Mouse (Mus musculus) heart, postnatal 4 days (tissue): ENCODE results near the gene 6030452D12Rik. TPM values are rescaled to one million over a fixed set of nuclear protein-coding genes. Genes with fewer than 3 reads are reported as not detected.

ENCODE experiments used
- DNase-seq: peaks from one replicate; pipeline ENCODE4 v3.0.0; 2021
- total RNA-seq, 2 experiments: library from RNA; stranded (reverse); gene quantifications; 2 replicates each; pipeline ENCODE4 v1.2.3; 2021

The 6030452D12Rik gene
- total RNA-seq, 2 experiments from 2014 or later, result not detected

DNA sequence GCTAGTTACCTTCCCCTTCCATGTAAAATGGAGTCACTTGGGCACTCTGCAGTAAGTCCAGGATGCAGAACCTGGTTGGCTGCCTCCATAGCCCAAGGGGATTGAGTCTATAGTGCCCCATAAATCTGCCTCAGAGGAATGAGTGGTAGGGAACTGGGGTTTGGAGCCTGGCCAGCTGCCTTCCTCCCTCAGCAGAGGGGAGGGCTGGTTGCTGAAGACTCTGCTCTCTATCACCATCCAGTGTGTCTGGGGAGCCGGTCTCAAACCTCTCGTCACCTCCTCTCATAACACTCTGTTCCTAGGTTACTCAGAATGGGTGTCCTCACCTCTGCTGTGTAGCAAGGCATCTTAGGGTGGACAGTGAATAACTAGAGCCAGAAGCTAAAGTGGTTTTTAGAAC lies 16.3 kb downstream of the 6030452D12Rik start:
- DNase-seq, result peak; percentile 59

DNA sequence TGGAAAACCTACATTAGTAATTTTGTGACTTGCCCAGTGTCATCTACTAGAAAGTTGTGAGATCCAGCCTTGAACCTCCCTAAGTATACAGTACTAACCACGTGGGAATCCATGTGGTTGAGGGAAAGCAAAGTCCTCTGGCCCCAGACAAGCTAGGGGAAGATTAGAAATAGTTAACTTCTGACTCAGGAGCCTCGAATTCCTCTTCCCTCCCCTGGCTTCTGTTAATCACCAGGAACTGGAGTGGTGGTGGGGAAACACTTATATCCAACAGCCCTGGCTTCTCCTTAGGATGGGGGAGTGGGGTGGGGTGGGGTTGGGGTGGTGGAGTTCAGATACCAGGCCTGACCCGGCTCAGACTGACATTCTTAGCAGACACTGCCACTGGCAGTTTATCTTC lies 18.4 kb downstream of the 6030452D12Rik start:
- DNase-seq, result no peak

- DNase-seq, result no peak
Observed at GRCm38 (mm10) chr8:106520578-106520977, 20.3 kb downstream of the 6030452D12Rik start.

GRCm38 (mm10) chr8:106521845-106522244 lies 21.5 kb downstream of the 6030452D12Rik start:
- no peak for DNase-seq

- DNase-seq, result no peak
Observed at GRCm38 (mm10) chr8:106526725-106527124, 26.4 kb downstream of the 6030452D12Rik start.

- peak; percentile 39 for DNase-seq
Observed at GRCm38 (mm10) chr8:106527241-106528036, 27.1 kb downstream of the 6030452D12Rik start.

DNA sequence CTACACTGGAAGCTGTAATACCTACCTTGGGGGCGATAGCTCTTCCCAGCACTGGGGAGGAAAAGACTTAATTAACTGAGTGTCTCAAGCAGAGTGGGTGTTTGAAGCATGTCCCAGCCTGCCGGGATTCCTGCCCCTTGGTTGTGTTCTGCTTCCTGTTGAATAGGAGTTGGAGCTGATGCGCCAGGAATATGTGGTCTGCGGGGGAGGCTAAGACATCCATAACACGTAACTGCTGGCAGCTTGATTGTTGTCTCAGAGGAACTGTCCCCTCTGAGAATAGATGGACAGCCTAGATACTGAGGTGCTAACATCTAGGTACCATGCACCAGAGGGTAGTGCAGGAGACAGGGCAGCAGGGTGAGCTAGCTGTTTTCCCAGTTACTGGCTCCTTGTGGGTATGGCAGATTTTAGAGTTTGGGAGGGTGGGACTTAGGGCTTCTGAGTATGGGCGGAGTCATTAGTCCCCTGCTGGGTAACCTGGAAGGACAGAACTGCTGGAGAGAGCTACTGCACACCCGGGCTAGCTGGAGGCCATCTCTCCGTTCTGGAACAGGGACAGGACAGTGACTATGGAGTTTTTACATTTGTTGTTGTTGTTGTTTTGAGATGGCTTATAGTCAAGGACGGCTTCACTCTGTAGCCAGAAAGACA lies 28.4 kb downstream of the 6030452D12Rik start:
- no peak for DNase-seq

GRCm38 (mm10) chr8:106529885-106530482 lies 29.7 kb downstream of the 6030452D12Rik start:
- DNase-seq, result no peak

DNA sequence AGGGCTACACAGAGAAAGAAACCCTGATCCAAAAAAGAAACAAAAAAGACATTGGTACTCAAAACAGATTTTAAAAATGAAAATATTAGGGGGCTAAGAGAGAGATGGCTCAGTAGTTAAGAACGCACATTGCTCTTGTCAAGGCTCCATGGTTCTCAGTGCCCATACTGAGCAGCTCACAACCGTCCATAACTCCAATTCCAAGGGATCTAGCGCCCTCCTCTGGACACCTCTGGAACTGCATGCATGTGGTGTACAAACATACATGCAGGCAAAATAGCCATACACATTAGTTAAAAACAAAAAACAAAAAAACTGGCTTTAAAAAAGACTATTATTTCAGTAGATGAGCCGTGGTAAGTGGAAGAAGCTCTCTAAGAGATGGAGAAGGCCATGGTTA lies 30.2 kb downstream of the 6030452D12Rik start:
- peak; percentile 50 for DNase-seq

DNA sequence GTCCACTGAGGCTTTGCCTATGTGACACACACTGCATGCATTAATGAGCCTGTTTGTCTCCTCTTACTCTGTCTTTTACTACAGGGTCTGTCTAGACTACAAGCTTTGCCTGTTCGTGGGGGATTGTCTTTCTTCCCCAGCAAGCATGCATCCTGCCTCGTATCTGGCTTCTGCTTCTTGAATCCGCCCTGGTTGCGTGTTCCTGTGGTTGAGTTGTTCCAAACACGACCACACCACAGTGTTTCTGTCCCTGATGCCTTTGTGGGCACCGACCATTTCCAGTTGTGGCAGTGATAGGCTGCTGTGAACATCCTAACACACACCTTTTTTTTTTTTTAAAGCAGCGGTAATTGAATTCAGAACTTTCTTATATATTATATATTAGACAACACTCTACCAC lies 33.4 kb downstream of the 6030452D12Rik start:
- DNase-seq, result no peak

DNA sequence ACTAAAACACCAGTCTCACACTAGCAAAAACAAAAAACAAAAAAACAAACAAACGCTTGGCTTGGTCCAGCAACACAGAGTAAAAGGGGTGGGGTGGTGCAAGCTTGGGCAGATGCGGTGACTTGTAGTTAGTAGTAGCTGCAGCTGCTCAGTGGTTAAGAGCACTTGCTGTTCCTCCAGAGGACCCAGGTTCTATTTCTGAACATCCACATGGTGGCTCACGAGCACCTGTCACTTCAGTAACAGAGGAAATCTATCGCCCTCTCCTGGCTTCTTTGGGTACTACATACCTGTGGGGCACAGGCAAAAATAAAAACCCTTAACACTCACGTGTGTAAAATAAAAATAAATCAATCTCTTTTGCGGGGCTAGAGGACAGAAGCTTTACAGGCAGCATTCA lies 34.1 kb downstream of the 6030452D12Rik start:
- peak; percentile 79 for DNase-seq

GRCm38 (mm10) chr8:106535448-106535847 lies 35.1 kb downstream of the 6030452D12Rik start:
- no peak for DNase-seq

DNA sequence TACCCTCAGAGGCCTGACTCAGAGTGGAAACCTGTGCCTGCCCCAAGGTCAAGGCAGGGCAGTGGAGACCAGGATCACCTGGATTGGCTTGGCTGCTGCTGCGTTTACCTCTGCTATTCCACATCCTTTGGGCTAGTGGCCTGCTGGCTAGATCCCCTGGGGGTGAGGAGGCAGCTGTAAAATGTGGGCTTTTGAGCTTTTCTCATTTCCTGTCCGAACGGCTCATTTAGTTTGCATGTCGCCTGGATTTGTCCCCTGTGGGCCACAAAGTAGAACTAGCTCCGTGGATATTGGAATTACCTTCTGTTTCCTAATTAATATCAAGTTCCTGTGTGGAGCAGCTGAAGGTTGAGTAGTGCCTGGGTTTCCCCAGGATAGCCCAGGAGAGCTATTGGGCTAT lies 38.9 kb downstream of the 6030452D12Rik start:
- DNase-seq, result no peak

DNA sequence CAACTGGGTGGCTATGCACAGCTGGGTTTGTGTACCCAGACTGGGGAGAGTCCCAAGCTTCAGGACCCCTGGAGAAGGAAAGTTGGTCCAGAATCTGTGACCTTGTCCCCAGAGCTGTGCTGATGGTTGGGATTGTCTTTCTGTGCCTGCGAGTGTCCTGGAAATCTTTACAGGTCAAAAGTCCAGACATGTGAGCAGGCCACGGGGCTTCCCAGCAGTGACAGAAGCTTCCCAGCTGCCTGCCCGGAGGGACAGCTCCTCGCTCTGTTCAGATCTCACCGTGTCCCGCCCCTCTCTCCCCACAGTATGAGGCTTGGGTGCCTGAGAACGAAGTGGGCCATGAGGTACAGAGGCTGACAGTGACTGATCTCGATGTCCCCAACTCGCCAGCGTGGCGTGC lies 40.7 kb downstream of the 6030452D12Rik start:
- no peak for DNase-seq

- no peak for DNase-seq
Observed at GRCm38 (mm10) chr8:106543043-106543442, 42.7 kb downstream of the 6030452D12Rik start.

DNA sequence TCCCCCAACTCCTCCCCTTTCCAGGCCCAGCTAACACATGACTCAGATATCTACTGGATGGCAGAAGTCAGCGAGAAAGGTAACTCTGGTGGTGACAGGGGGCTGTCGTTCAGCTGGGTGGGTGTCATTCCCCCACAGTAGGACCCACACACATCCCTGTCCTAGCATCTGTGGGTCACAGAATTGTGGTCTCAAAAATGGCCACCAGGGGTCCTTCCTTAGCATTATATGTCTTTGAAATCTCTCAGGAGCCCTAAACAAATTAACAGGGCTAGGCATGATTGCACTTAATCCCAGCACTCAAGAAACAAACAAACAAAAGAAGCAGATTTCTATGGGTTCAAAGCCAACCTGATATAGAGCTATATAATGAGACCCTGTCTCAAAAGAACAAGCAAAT lies 44.8 kb downstream of the 6030452D12Rik start:
- DNase-seq, result no peak

GRCm38 (mm10) chr8:106546746-106547145 lies 46.4 kb downstream of the 6030452D12Rik start:
- DNase-seq, result no peak

GRCm38 (mm10) chr8:106548366-106548936 lies 48.1 kb downstream of the 6030452D12Rik start:
- no peak for DNase-seq

DNA sequence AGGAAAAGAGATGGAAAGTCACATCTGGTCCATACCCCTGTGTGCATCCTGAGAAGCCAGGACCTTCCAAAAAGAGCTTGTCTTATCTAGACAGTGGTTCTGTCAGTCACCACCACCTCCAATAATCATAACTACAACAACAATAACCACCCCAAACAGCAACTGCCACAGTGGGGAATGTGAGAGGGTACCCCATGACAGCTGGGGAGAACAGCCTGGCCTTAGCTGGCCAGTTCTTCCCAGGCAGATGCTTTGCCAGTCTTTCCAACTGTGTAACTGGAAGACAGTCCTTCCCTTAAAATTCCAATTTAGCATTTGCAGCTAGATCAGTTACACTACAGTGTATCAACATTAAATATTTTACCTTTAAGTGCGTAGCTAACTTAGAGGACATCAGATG lies 50.6 kb downstream of the 6030452D12Rik start:
- no peak for DNase-seq

DNA sequence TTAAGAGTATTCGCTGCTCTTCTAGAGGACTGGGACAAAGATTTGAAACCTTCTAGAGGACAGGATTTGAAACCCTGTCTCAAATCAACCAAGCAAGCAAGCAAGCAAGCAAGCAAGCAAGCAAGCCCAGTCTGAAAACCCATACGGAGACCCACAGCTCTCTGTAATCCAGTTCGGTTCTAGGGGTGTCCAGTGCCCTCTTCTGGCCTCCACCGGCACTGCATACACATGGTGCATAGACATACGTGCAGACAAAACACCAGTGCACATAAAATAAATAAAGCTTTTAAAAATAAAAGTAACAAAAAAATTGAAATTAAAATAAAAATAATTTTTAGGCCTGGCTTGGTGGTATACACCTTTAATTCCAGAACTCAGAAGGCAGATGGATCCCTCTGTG lies 53.7 kb downstream of the 6030452D12Rik start:
- DNase-seq, result no peak

GRCm38 (mm10) chr8:106556068-106556645 lies 55.8 kb downstream of the 6030452D12Rik start:
- no peak for DNase-seq
